Mouse (Mus musculus) c-Kit-positive CD71-positive TER-119-negative erythroid progenitor cells, embryonic 14.5 days (primary cell): Measurements from ENCODE around the gene Naa38.
A peak's percentile ranks its signal among the peaks of the same experiment; 100 is the strongest.

Experiments
- DNase-seq: peaks from one replicate; pipeline ENCODE4 v3.0.0-alpha.2; 2013; ENCODE audit warnings: low read depth

Naa38 gene

GRCm38 (mm10) chr11:69401210-69401637, 5.9 kb downstream of the Naa38 start:
- DNase-seq, result peak; percentile 84

DNA sequence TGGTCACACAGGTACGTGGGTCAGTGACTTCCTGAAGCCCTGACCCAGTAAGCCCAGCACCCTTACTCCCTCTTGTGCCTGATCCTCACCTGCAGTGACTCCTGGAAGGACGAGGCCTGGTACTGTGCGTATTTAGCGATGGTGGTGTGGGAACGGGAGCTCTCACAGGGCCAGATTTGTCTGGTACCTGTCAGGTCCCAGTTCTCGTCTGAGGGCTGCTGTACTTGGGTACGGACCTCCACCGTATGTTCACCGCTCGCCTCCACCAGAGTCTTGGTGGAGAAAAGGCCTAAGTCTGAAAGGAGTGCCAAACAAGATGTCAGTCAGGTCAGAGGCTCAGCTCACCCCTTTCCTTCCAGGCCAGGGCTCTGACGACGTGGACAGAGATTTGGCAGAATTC, 6.7 kb downstream of the Naa38 start:
- DNase-seq, result no peak

DNA sequence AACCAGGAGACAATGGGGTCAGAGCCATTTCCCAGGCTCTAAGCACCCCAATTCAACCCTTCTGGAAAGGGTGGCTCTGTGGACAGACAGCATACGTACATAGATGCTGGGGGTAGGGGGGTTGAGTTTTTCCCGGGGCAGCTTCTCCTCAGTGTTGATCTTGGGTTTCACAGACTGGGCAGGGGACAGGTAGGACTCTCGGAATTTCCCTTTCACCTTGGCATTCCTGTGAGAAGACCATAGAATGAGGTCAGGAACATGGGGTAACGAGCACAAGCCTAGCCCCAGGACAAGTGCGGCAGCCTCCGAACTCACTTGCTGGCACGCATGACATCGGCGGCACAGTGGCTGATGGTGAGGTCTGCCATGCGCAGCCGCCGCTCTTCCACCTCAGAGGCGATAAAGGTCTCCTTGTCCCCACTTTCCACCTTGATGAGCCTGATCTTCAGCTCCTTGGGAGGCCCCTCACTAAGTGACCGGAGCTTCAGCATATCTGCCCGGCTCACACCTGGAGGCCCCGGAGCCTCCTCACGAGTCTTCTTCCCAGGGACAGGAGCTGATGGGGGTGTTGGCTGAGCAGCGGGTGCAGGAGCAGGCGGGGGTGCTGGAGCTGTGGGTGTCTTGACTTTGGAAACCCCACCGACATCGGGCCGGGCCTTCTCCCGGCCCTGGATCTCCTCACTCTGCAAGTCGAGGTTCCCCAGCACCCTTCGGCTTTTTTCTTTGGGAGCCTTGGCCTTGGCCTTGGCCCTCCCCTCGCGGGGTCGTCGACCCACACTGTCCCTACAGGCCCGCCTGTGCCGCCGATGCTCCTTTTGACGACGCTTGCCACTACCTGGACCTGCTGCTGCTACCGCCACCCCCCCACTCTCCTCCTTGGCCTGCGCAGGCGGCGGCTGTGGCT, 8.7 kb downstream of the Naa38 start:
- DNase-seq, result no peak

- DNase-seq, result no peak
Measured at GRCm38 (mm10) chr11:69404595-69405396, 9.5 kb downstream of the Naa38 start.

DNA sequence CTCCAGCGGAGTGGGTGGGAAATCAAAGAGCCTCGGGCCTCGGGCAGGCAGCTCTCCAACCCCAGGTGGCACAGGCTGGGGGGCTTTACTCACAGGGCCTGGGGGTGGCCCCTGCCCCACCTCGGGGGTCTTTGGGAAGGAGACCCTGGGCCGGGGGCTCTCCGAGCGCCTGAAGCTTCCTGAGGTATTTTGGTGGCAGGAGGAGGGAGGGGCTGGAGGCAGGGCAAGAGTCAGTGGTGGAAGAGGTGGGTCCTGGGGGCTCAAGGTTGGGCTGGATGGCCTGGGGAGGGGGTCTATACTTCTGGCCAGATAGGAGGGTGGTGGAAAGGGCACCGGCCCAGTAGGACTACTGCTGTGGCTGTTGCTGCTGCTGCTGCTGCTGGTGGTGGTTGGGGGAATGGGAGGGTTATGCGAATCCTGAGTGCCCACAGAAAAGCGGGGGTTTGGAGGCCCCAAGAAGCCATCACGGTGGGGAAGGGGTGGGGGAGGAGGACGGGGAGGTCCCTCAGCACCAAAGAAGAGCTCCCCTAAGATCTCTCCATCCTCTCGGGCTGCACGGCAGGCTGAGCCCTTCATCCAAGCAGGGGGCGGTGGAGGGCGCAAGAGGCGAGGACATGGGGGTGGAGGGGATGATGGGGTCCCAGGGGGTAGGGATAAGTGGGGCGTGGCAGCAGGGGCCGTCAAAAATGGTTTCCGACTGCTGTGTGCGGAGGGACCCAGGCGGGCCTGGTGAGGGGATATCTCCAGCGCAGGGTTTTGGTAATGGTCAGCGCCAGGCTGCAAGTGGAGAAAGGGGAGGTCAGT, 10.3 kb downstream of the Naa38 start:
- DNase-seq, result no peak

DNA sequence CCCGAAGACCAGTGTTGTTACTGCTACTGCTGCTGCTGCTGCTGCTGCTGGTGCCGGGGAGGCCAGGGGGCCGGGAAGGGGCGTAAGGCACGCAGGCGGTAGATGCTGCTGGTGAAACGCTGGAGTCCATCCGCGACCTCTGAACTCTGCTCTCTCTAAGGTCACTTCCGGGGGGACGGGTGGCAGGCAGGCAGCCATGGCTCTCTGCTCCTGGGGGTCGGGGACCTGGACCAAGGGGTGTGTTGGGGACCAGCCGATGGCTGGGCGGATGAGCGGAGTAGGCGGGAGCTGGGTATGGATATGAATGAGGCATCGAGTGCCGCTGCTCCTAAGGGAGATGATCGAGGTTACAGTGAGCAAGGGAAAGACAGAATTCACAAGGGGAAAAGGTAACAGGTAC, 11.0 kb downstream of the Naa38 start:
- DNase-seq, result no peak

DNA sequence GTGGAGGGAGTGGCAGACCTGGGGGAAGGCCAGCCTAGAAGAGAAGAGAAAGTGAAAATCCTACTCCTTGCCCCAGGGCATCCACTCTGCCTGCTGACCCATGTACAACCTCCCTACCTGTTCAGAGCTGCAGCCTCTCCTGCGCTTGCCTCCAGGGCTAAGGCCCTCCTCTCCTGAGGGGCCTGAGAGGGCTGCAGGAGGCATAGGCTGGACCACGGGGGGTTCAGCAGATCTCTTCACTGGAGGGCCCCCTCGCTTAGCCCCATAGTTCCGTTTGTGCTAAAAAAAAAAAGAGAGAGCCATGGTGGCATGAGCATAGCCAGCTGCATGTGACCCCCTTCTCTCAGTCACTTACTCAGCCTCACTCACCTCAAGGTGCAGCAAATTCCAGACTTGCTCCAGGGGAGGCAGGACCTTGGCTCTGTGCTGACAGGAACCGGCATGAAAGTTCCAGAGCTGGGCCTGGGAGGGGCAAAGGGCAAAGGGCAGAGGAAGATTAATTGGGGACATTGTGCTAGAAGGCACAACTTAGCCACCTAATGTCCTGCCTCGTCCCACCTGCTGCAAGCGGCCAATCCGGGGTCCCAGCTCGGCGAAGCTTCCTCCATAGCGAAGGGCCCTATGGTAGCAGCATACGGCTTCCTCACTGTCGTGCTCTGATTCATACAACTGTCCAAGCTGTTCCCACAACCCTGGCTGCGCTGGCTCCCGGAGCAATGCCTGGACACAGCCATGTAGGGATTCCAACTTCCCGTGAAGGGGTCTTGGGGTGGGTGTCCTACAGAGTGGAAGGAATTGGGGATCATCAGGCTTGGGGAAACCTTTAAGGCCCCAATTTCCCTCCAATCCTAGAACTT, 11.8 kb downstream of the Naa38 start:
- DNase-seq, result no peak

GRCm38 (mm10) chr11:69407724-69408004, 12.4 kb downstream of the Naa38 start:
- DNase-seq, result no peak

- DNase-seq, result peak; percentile 88
Measured at GRCm38 (mm10) chr11:69408541-69409377, 13.5 kb downstream of the Naa38 start.

GRCm38 (mm10) chr11:69409378-69410044, 14.2 kb downstream of the Naa38 start:
- DNase-seq, result no peak

DNA sequence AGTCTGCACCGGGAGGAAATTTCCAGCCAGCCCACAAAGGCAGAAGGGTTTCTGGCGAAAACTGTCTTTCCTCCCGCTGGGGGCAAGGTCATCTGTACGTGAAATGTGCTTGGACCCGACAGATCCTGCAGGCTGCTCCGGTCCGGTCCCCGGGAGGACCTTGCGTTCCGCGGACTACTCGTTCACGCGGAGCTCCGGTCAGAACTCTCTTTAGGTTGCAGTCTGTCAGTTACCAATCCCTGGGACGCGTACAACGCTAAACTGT, 14.7 kb downstream of the Naa38 start:
- no peak for DNase-seq

- DNase-seq, result no peak
Measured at GRCm38 (mm10) chr11:69410310-69411072, 15.2 kb downstream of the Naa38 start.

- DNase-seq, result peak; percentile 97
Measured at GRCm38 (mm10) chr11:69411073-69411535, 15.8 kb downstream of the Naa38 start.

GRCm38 (mm10) chr11:69411538-69412203, 16.4 kb downstream of the Naa38 start:
- peak; percentile 72 for DNase-seq

- no peak for DNase-seq
Measured at GRCm38 (mm10) chr11:69412548-69412947, 17.3 kb downstream of the Naa38 start.

- DNase-seq, result no peak
Measured at GRCm38 (mm10) chr11:69413221-69414181, 18.2 kb downstream of the Naa38 start, which contains the start of gene Kdm6b. Kdm6b (minus strand) TSS chr11:69413675.
